Comparison of ENCODE assay signal across 19 mouse cellular contexts in genomic region chr11:94379061-94379460, GRCm38 (mm10). TPM values are rescaled to one million over a fixed set of nuclear protein-coding genes. Genes with fewer than 3 reads are reported as not detected.
DNase-seq lines count a peak whose midpoint lies in the region; ATAC-seq lines count a peak whose summit lies in the region.
"Had no signal": no experiment of that assay in that cellular context is flagged by ENCODE, and none has a peak within 500 bp of the region (broad histone marks: within the 10 kb centered on the region; RNA-seq: fewer than 3 reads in every experiment).

No protein-coding gene starts in this region.

- no peaks in the 10 kb centered on the region for H3K4me1 ChIP-seq in neural tube, embryonic 11.5 days (ENCODE audit: control insufficient read depth, insufficient read depth, low read length)
- peaks cover 15% of the 10 kb centered on the region; the same call in 1 of the 2 replicates for H3K4me1 ChIP-seq in kidney, embryonic 14.5 days (ENCODE audit: control insufficient read depth, insufficient read depth, low read length)
- no peaks in the 10 kb centered on the region for H3K4me1 ChIP-seq in intestine, embryonic 15.5 days (replicated peaks)
- H3K4me1 ChIP-seq: forebrain, embryonic 13.5 days; heart, embryonic 15.5 days had no signal

- no peak overlapping the region for H3K4me2 ChIP-seq in neural tube, embryonic 11.5 days (ENCODE audit: low read depth)
- no peak overlapping the region for H3K4me2 ChIP-seq in kidney, embryonic 14.5 days (replicated peaks; ENCODE audit: low read depth, low read length)
- H3K4me2 ChIP-seq in intestine, embryonic 15.5 days (replicated peaks) = no peak overlapping the region
- H3K4me2 ChIP-seq: forebrain, embryonic 13.5 days; heart, embryonic 11.5 days; heart, embryonic 15.5 days; hindbrain, embryonic 14.5 days had no signal

- no peaks in the 10 kb centered on the region for H3K27me3 ChIP-seq in neural tube, embryonic 11.5 days (ENCODE audit: control insufficient read depth, insufficient read depth, low read length)
- no peaks in the 10 kb centered on the region for H3K27me3 ChIP-seq in kidney, embryonic 14.5 days (ENCODE audit: control insufficient read depth, insufficient read depth, low read length)
- H3K27me3 ChIP-seq in intestine, embryonic 15.5 days (replicated peaks) = no peaks in the 10 kb centered on the region
- H3K27me3 ChIP-seq: forebrain, embryonic 13.5 days; heart, embryonic 15.5 days had no signal

- H3K4me3 ChIP-seq in neural tube, embryonic 11.5 days (ENCODE audit: low read depth, low read length) = no peak overlapping the region
- no peak overlapping the region for H3K4me3 ChIP-seq in kidney, embryonic 14.5 days (ENCODE audit: low read length)
- H3K4me3 ChIP-seq in intestine, embryonic 15.5 days (replicated peaks) = no peak overlapping the region
- H3K4me3 ChIP-seq: embryonic facial prominence, embryonic 10.5 days; forebrain, embryonic 13.5 days; heart, adult 2 months; heart, embryonic 15.5 days; hindbrain, embryonic 10.5 days had no signal

- intact Hi-C loops in gastrocnemius, postnatal 14 days (cut with DNase I; ENCODE audit: low total_unique reads) = no loop called here

- no peak overlapping the region for H3K9ac ChIP-seq in neural tube, embryonic 11.5 days (ENCODE audit: low read length)
- no peak overlapping the region for H3K9ac ChIP-seq in kidney, embryonic 14.5 days (ENCODE audit: low read depth, low read length)
- H3K9ac ChIP-seq in intestine, embryonic 15.5 days = no peak overlapping the region
- H3K9ac ChIP-seq: forebrain, embryonic 13.5 days; heart, embryonic 15.5 days; hindbrain, embryonic 14.5 days had no signal

- H3K36me3 ChIP-seq in neural tube, embryonic 11.5 days (ENCODE audit: control insufficient read depth, insufficient read depth, low read length) = no peaks in the 10 kb centered on the region
- H3K36me3 ChIP-seq in kidney, embryonic 14.5 days (ENCODE audit: control insufficient read depth, insufficient read depth, low read length) = no peaks in the 10 kb centered on the region
- H3K36me3 ChIP-seq in intestine, embryonic 15.5 days = no peaks in the 10 kb centered on the region
- H3K36me3 ChIP-seq: embryonic facial prominence, embryonic 10.5 days; heart, embryonic 15.5 days; hindbrain, embryonic 10.5 days had no signal

- ATAC-seq in neural tube, embryonic 11.5 days (ENCODE audit: insufficient read depth, low FRiP score, low TSS enrichment) = no peak
- peak; percentile 82 for ATAC-seq in kidney, embryonic 14.5 days (ENCODE audit: low FRiP score, low TSS enrichment)
- ATAC-seq in intestine, embryonic 15.5 days = no peak
- ATAC-seq: forebrain, embryonic 13.5 days had no signal

- DNase-seq in neural tube, embryonic 11.5 days (ENCODE audit: low spot score) = peak; percentile 9
- no peak for DNase-seq in neural tube, embryonic 10.5 days (ENCODE audit: extremely low spot score, low spot score)
- DNase-seq in kidney, postnatal 10 days = peak; percentile 57
- DNase-seq in kidney, postnatal 4 days = peak; percentile 64 to 76
- no peak for DNase-seq in gastrocnemius, postnatal 14 days
- DNase-seq in left cerebral cortex, adult 8-10 months (ENCODE audit: low spot score in 2 of 2) = no peak
- DNase-seq: adrenal gland, postnatal 10 days; cerebellum, adult 11-12 months; cerebellum, adult 9-10 months; cerebellum, postnatal 25 days; heart, adult 2 months had no signal

- WGBS in neural tube, embryonic 11.5 days = 20% methylated on average over 2 of the region's 2 CpGs
- WGBS in kidney, embryonic 14.5 days = 12% methylated on average over 2 of the region's 2 CpGs
- 39% methylated on average over 2 of the region's 2 CpGs for WGBS in intestine, embryonic 15.5 days

- H3K9me3 ChIP-seq in neural tube, embryonic 11.5 days (ENCODE audit: control insufficient read depth, low read length) = no peaks in the 10 kb centered on the region
- H3K9me3 ChIP-seq in kidney, embryonic 14.5 days (ENCODE audit: control insufficient read depth, low read length) = no peaks in the 10 kb centered on the region
- H3K9me3 ChIP-seq in intestine, embryonic 15.5 days = no peaks in the 10 kb centered on the region
- H3K9me3 ChIP-seq: embryonic facial prominence, embryonic 10.5 days; forebrain, embryonic 13.5 days; heart, embryonic 15.5 days; hindbrain, embryonic 10.5 days had no signal

- no peak overlapping the region for H3K27ac ChIP-seq in neural tube, embryonic 11.5 days (ENCODE audit: low read depth, low read length)
- H3K27ac ChIP-seq in kidney, embryonic 14.5 days (ENCODE audit: low read depth, low read length) = no peak overlapping the region; the same call in 1 of the 2 replicates
- no peak overlapping the region for H3K27ac ChIP-seq in intestine, embryonic 15.5 days
- H3K27ac ChIP-seq: embryonic facial prominence, embryonic 10.5 days; forebrain, embryonic 13.5 days; heart, adult 2 months; heart, embryonic 15.5 days; hindbrain, embryonic 10.5 days; hindbrain, embryonic 14.5 days had no signal

RNA-seq across cellular contexts. Expression of gene Abcc3, which starts 13.7 kb away (rescaled TPM):
- 0.60 and 1.2 TPM in 2 replicates for polyA plus RNA-seq in neural tube, embryonic 11.5 days (2014; fragmentation: Nextera tagmentation; extraction: Ambion mirVana)
- polyA plus RNA-seq in kidney, embryonic 14.5 days (2014; fragmentation: Nextera tagmentation; extraction: Ambion mirVana) = 1.1 and 3.9 TPM in 2 replicates
- polyA plus RNA-seq in intestine, embryonic 15.5 days (2015; fragmentation: Nextera tagmentation; extraction: Ambion mirVana) = 1.5 and 2.6 TPM in 2 replicates
- 1 to 10 TPM in 1 of 2 experiments, under 1 TPM in 1; 0.93 to 1.5 TPM for total RNA-seq in gastrocnemius, postnatal 14 days (2021)
- 1 to 10 TPM; 2.4 to 8.0 (median 3.4) TPM for total RNA-seq in left cerebral cortex, adult 8-10 months (2022)

RNA-seq across cellular contexts. Expression of gene Ankrd40, which starts 51.3 kb away (rescaled TPM):
- polyA plus RNA-seq in neural tube, embryonic 11.5 days (2014; fragmentation: Nextera tagmentation; extraction: Ambion mirVana) = 22.9 and 23.4 TPM in 2 replicates
- polyA plus RNA-seq in kidney, embryonic 14.5 days (2014; fragmentation: Nextera tagmentation; extraction: Ambion mirVana) = 16.0 and 20.6 TPM in 2 replicates
- polyA plus RNA-seq in intestine, embryonic 15.5 days (2015; fragmentation: Nextera tagmentation; extraction: Ambion mirVana) = 22.0 and 23.0 TPM in 2 replicates
- 100 to 1,000 TPM; 136 to 150 TPM for total RNA-seq in gastrocnemius, postnatal 14 days (2021)
- total RNA-seq in left cerebral cortex, adult 8-10 months (2022) = 100 to 1,000 TPM; 136 to 147 (median 145) TPM

RNA-seq across cellular contexts. Expression of gene Luc7l3, which starts 57.3 kb away (rescaled TPM):
- 114 and 116 TPM in 2 replicates for polyA plus RNA-seq in neural tube, embryonic 11.5 days (2014; fragmentation: Nextera tagmentation; extraction: Ambion mirVana)
- polyA plus RNA-seq in kidney, embryonic 14.5 days (2014; fragmentation: Nextera tagmentation; extraction: Ambion mirVana) = 106 and 147 TPM in 2 replicates
- polyA plus RNA-seq in intestine, embryonic 15.5 days (2015; fragmentation: Nextera tagmentation; extraction: Ambion mirVana) = 85.9 and 103 TPM in 2 replicates
- total RNA-seq in gastrocnemius, postnatal 14 days (2021) = 10 to 100 TPM; 32.2 to 33.1 TPM
- total RNA-seq in left cerebral cortex, adult 8-10 months (2022) = 100 to 1,000 TPM in 2 of 4 experiments, 10 to 100 TPM in 2; 83.7 to 111 (median 97.4) TPM

Comparison
In these comparisons a context has a peak if more than half of its experiments do, and no peak if none do; other contexts are left out.
1. DNase-seq: peak in neural tube, embryonic 11.5 days (single experiment), kidney, postnatal 10 days (single experiment) and kidney, postnatal 4 days (2 of 2); none in neural tube, embryonic 10.5 days (single experiment), gastrocnemius, postnatal 14 days (single experiment) and left cerebral cortex, adult 8-10 months (0 of 2).